Mouse (Mus musculus) thymus, adult 2 months (tissue): ENCODE data around the gene Slco1a6.

ENCODE experiments used
- CTCF ChIP-seq: fragments of 200-500 bp; IDR thresholded peaks from 2 replicates; pipeline ENCODE4 v1.5.1; 2012; ENCODE audit warnings: mild to moderate bottlenecking, control low read depth, low read length, moderate library complexity, borderline replicate concordance; ENCODE audit not compliant: control insufficient read depth, poor library complexity, insufficient read depth; ENCODE audit errors: extremely low read depth
- POLR2A ChIP-seq: fragments of 200-500 bp; IDR thresholded peaks from 2 replicates; pipeline ENCODE4 v1.6.1; 2012; ENCODE audit warnings: mild to moderate bottlenecking, low read length, control low read depth, moderate library complexity; ENCODE audit not compliant: control insufficient read depth, poor library complexity, insufficient read depth; ENCODE audit errors: extremely low read depth

DNA sequence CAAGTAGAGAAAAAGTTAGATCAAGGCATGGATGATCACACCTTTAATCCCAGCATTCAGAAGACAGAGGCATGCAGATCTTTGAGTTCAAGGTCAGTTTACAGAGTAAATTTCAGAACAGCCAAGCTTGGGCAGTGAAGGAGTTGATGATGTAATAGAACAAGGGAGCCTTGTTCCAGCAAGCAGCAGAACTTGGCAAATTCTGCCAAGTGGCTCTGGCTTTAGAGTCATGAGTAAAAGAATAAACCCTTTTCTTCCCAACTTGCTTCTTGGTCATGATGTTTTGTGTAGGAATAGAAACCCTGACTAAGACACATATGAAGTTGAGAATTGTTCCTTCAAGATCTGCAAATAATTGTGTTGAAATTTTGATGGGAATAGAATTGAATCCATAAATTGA is 3.5 kb upstream of the Slco1a6 start:
- TF ChIP-seq CTCF: no peak
- TF ChIP-seq POLR2A: no peak
